Mouse (Mus musculus) thymus, postnatal 14 days (tissue): ENCODE results near the gene Gpx4.
"Not testable (repeated sequence)": the region's sequence is repeated elsewhere in the genome, so short reads cannot be mapped to it uniquely, and the experiment has no call there.

ENCODE experiments used
- DNase-seq: peaks from one replicate; pipeline ENCODE4 v3.0.0; 2021

The Gpx4 gene

GRCm38 (mm10) chr10:80050885-80051617, 4.1 kb downstream of the Gpx4 start:
- DNase-seq = no peak

GRCm38 (mm10) chr10:80051618-80052373, 4.8 kb downstream of the Gpx4 start:
- DNase-seq = peak; percentile 64

GRCm38 (mm10) chr10:80052374-80052764, 5.4 kb downstream of the Gpx4 start:
- DNase-seq = no peak

GRCm38 (mm10) chr10:80053259-80053780, 6.4 kb downstream of the Gpx4 start:
- DNase-seq = peak; percentile 100

GRCm38 (mm10) chr10:80053831-80054815, 7.2 kb downstream of the Gpx4 start:
- DNase-seq = peak; percentile 80

- DNase-seq = not testable (repeated sequence)
These were observed 7.9 kb downstream of the Gpx4 start for GRCm38 (mm10) chr10:80054911-80055310.

- DNase-seq = no peak
These were observed 8.4 kb downstream of the Gpx4 start for GRCm38 (mm10) chr10:80055364-80055763.

GRCm38 (mm10) chr10:80055891-80056290, 8.9 kb downstream of the Gpx4 start:
- DNase-seq = no peak

GRCm38 (mm10) chr10:80056506-80056905, 9.5 kb downstream of the Gpx4 start:
- DNase-seq = no peak

- DNase-seq = no peak
These were observed 10.2 kb downstream of the Gpx4 start for GRCm38 (mm10) chr10:80056976-80057682.

GRCm38 (mm10) chr10:80057683-80058326, 10.8 kb downstream of the Gpx4 start:
- no peak for DNase-seq

- no peak for DNase-seq
These were observed 16.1 kb downstream of the Gpx4 start for GRCm38 (mm10) chr10:80063104-80063503.

- DNase-seq = peak; percentile 65
These were observed 17.1 kb downstream of the Gpx4 start for GRCm38 (mm10) chr10:80063877-80064650.

- DNase-seq = no peak
These were observed 22.3 kb downstream of the Gpx4 start for GRCm38 (mm10) chr10:80069251-80069650.

GRCm38 (mm10) chr10:80069948-80070450, 23.0 kb downstream of the Gpx4 start:
- DNase-seq = no peak

GRCm38 (mm10) chr10:80070837-80071515, 24.0 kb downstream of the Gpx4 start:
- DNase-seq = no peak

- no peak for DNase-seq
These were observed 24.5 kb downstream of the Gpx4 start for GRCm38 (mm10) chr10:80071516-80071900.

- DNase-seq = no peak
These were observed 25.9 kb downstream of the Gpx4 start for GRCm38 (mm10) chr10:80072623-80073489.
